Mouse (Mus musculus) ovary, postnatal 14 days (tissue): ENCODE measurements around the gene Hdac4.

Experiments
- DNase-seq: peaks from one replicate; pipeline ENCODE4 v3.0.0; 2022; ENCODE audit warnings: low spot score

The Hdac4 gene

DNA sequence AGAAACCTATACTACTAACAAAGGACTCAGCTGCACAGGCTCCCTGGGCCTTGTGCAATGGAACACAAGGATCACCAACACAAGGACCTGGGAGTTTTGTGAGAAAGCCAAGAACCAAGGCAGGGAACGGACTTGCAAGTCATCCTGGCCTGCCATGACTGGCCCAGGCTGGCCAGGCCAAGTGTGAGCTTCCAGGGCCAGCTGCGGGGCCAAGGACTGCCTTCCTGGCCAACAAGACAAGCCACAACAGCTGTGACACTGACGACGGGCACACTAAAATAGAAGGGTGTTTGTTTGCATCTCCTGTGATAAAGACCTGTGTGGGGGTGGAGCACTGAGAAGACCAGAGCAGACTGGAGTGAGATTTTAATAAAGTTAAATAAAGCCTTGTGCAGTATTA, 96.0 kb downstream of the Hdac4 start:
- DNase-seq: no peak

DNA sequence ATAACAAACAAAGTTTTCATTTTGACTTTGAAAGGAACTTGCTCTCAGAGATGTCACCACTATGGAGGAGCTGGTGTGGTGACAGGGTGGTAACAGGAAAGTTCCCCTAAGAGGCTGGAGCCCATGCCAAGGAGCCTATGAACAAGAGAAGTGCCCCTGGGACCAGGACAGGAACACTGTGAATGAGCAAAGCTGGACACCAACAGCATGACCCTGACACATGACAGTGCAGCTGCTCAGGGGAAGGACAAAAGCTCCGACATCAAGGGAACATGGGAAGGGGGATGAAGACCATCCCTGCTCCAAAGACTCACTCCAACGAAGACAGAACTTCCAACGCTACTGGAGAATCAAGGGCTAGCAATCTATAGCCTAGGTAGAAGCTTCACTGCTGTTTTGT, 97.0 kb downstream of the Hdac4 start:
- no peak for DNase-seq

DNA sequence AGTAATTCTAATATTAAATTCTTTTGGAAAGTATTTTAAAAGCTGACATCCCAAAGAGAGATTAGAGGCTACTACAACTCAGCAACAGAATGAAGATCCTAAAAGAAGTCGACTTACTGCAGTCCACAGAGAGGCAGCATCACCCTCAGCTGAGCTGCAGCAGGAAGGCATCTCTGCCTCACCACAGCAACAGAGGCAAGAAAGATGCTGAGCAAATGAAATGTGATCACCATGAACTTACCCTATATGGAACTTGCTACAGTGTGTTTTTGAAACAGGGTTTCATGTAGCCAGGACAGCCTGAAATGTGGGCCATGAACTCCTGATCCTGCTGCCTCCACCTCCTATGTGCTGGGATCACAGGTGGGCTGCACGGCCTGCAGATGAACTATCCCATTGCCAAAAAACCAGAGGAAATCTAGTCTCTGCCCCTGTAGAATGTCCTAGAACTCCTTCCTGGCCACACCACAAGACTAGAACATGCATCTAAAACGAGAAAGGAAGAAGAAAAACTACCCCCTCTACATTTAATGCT, 98.4 kb downstream of the Hdac4 start:
- DNase-seq: no peak

DNA sequence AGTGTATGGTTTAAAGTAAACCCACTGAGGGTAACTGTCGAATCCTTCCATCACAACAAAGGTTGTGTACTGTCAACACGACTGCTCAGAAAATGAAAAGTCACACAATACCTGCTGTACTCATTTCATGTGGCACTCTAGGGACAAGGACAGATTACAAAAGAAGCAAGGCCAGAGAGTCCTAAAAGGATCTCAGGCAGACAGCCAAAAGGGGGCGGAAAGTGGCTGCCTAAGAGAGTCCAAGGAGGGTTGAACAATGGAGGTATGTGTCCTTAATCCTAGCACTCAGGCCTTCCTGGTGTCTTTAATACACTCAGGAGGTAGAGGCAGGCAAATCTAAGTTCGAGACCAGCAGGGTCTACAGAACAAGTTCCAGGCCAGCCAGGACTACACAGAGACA, 103.2 kb downstream of the Hdac4 start:
- DNase-seq: no peak

DNA sequence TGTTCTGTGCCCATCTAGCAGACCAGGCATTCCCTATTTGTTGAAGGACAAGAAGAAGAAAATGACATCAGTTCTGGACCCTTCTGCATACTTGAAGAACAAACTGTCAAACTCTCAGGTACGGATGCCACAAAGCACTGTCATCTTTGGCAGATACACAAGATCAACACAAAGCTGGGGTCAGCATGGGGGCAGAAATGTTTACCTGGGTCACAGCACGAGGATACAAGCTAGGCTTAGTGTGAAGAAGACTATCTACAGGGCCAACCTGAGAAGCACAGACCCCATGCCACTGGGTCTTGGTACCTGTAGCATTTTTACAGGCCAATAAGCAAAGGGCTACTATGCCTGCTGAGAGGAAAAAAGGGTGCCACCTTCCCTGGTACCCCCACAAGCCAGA, 107.7 kb downstream of the Hdac4 start:
- DNase-seq: no peak

GRCm38 (mm10) chr1:92087343-92087742, 108.2 kb downstream of the Hdac4 start:
- DNase-seq: no peak

GRCm38 (mm10) chr1:92086841-92087240, 108.7 kb downstream of the Hdac4 start:
- no peak for DNase-seq

GRCm38 (mm10) chr1:92086277-92086813, 109.2 kb downstream of the Hdac4 start:
- DNase-seq: no peak

GRCm38 (mm10) chr1:92084738-92085137, 110.8 kb downstream of the Hdac4 start:
- DNase-seq: no peak

DNA sequence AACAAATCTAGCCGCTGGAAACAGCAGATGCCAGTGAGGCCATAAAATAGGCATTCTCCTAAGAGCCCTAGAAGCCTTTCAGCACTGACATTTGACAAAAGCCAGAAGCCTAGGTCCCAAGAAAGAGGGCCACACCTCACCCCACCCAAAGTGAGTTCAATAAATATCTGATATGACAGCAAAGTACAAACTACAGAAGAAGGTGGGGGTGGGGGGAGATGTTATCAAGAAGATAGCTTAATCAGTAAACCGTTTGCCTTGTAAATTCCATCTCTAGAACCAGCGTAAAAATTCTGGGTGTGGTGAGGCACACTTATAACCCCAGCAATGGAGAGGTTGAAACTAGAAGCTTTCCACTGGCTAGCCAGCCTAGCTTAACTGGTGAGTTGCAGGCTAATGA, 111.5 kb downstream of the Hdac4 start:
- DNase-seq: no peak

DNA sequence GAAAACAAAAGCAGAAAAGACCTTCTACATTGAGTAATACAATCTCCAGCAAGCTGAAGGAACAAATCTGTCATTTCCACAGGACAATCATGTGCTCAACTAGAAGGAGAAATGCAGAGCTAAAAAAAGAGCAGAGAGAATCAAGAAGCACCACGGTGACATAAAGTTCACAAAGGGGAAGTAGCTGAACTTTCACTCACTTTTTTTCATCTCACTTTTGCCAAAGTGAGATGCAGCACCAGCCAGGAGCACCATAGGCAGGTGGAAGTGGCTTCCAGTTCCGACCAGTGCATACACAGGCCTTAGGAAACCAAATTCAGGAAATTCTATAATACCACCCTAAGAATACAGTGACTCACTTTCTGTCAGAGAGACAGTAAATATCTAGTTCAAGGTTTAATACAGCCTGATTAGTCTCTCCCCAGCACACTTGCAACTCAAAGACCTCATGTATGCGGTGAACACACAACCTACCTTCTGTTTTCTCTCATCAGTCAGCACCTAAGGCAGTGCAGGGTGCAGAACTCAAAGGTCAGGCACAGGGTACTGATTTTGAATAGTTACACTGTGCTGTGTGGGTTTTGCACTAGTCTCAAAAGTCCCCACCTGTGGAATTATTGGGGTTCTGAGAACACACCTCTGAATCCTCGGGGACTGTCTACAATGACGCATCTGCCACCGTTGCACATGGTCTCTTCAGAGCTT, 112.5 kb downstream of the Hdac4 start:
- no peak for DNase-seq

- no peak for DNase-seq
Observed at GRCm38 (mm10) chr1:92082156-92082836, 113.2 kb downstream of the Hdac4 start.

DNA sequence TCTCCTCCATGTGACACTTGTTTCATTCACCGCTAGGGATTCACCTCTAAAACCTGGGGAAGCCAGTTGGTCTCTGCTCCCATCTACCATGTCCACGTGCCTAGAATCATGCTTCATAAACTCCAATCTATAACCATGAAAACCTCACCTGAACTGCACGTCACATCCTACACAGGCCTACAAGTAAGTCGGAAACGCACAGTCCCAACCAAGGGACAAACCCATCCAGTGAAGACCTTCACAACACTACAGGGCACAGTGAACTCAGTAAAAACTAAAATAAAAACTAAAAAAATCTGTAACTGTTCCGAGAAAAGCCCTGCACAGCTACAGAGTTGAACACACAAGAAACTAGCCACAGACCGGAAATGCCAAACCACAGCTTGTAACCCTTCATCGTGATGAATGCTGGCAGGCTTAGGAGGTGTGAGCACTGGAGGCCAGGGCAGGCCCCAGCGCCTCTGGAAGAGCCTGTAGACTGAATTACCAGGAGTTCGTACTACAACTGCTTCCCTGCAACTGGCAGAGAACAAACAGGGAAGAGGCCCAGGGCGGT, 115.4 kb downstream of the Hdac4 start:
- no peak for DNase-seq

GRCm38 (mm10) chr1:92075312-92075711, 120.2 kb downstream of the Hdac4 start:
- no peak for DNase-seq

- DNase-seq: no peak
Observed at GRCm38 (mm10) chr1:92074655-92075054, 120.8 kb downstream of the Hdac4 start.

DNA sequence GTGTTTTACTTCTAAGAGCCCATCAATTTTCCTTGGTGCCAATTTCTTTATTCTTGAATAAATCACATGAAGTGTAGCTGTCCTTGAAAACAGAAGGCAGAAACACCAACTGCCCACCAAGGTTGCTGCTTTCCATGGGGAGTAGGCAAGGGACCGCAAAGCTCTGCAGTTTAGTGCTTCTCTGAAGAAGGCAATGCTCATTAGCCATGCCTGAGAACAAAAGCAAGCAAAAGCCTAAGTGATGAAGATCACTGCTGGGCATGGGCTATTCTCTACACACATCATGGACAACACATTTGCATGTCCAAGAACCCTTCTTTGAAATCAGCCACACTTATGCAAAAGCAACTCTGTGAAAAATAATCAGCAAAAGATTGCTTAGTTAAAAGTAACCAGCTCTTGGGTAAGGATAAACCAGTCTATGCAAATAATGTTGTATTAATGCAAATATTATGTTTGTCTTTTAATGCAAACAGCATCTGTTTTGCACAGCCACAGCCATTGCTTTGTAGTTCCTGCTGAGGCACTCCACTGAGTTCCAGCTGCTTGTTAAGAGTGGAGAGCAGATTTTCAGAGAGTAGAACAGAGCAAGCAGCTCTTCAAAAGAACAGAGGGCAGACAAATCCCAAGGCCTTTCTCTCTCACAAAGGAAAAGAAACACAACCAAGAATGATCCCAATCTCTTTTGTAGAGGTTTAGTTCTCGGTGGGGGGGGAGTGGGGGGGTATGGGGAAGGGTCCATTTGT, 125.4 kb downstream of the Hdac4 start:
- no peak for DNase-seq

GRCm38 (mm10) chr1:92069464-92069863, 126.0 kb downstream of the Hdac4 start:
- DNase-seq: no peak

DNA sequence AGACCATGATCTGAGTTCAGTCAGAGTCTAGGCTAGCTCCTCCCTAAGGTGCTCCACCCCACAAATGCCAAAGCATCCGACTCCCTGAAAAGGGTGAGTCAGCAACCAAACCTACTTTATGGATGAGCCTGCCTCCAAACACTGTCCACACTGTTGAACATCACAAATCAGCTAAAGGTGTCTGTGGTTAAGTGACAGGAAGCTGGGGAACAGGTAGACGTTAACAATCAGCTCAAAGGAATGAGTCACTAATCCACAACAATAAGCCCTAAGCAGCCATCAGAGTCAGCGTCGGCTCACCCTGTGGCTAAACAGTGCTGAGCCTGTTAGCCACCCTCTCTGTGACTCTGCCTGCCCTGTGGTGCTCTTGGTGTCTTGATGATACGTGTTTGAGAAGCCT, 131.2 kb downstream of the Hdac4 start:
- DNase-seq: no peak

- no peak for DNase-seq
Observed at GRCm38 (mm10) chr1:92063271-92063670, 132.2 kb downstream of the Hdac4 start.

GRCm38 (mm10) chr1:92061198-92062073, 134.1 kb downstream of the Hdac4 start:
- DNase-seq: no peak

GRCm38 (mm10) chr1:92060532-92061064, 134.9 kb downstream of the Hdac4 start:
- no peak for DNase-seq
